Mouse (Mus musculus): Measurements from ENCODE around the gene Zfp558.
"Not testable (repeated sequence)": the region's sequence is repeated elsewhere in the genome, so short reads cannot be mapped to it uniquely, and the experiment has no call there.

The Zfp558 gene

GRCm38 (mm10) chr9:18478168-18478567, at the start of gene Zfp558, which contains the start of gene Mbd3l1:
Gene Zfp558, minus strand, starts transcription at chr9:18478268.
Gene Mbd3l1, plus strand, starts transcription at chr9:18478359.
- no peak for DNase-seq (ENCODE audit: low read depth, low spot score)

DNA sequence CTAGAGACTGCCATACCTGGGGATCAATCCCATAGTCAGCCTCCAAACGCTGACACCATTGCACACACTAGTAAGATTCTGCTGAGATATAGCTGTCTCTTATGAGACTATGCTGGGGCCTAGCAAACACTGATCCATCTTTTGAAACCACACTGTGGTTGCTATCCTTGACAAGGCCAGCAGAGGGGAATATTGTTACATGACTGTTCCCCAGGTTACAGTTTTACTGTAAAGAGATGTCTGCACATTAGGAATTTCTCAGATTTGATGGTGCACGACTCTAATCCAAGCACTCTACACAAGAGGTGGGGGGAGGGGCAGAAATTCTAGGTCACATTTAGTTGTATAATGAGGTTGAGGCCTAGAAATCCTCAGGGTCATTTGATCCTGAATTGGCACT, 30.0 kb upstream of the Zfp558 start:
- peak; percentile 4 for DNase-seq (ENCODE audit: low read depth, low spot score)

- peak; percentile 87 for DNase-seq (ENCODE audit: low read depth, low spot score)
Measured at GRCm38 (mm10) chr9:18473324-18474128, 4.5 kb downstream of the Zfp558 start.

GRCm38 (mm10) chr9:18468005-18468404, 10.1 kb downstream of the Zfp558 start:
- DNase-seq (ENCODE audit: low read depth, low spot score), result no peak

- no peak for DNase-seq (ENCODE audit: low read depth, low spot score)
Measured at GRCm38 (mm10) chr9:18467350-18467749, 10.7 kb downstream of the Zfp558 start.

- no peak for DNase-seq (ENCODE audit: low read depth, low spot score)
Measured at GRCm38 (mm10) chr9:18456520-18456919, 21.5 kb downstream of the Zfp558 start.

GRCm38 (mm10) chr9:18431687-18432086, 46.4 kb downstream of the Zfp558 start:
- DNase-seq (ENCODE audit: low read depth, low spot score), result no peak

DNA sequence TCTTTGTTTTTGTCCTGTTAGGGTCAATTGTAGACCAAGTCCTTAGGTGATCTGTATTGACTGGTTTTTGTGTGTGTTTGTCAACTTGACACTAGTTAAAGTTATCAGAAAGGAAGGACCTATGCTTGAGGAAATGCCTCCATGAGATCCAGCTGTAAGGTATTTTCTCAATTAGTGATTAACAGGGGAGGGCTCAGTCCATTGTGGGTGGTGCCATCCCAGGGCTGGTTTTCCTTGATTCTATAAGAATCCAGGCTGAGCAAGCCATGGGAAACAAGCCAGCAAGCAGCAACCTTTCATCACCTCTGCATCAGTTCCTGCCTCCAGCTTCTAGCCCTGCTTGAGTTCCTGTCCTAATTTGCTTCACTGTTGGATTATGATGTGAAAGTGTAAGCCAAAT, 47.7 kb downstream of the Zfp558 start, which contains the start of gene Mbd3l2:
Gene Mbd3l2 (plus strand): TSS at position 301 of the 400 bp plus-strand sequence.
- no peak for DNase-seq (ENCODE audit: low read depth, low spot score)

- DNase-seq (ENCODE audit: low read depth, low spot score), result not testable (repeated sequence)
Measured at GRCm38 (mm10) chr9:18412371-18412770, 65.7 kb downstream of the Zfp558 start.

Data from mesoderm, embryonic 11.5 days (tissue).